Mouse (Mus musculus) liver, adult 2 months (tissue): ENCODE results near the gene Gnb1. TPM values are rescaled to one million over a fixed set of nuclear protein-coding genes. Genes with fewer than 3 reads are reported as not detected.

Source experiments
- DNase-seq: peaks from one replicate; pipeline ENCODE4 v3.0.0-alpha.2; 2011; ENCODE audit warnings: low read depth, low spot score; ENCODE audit errors: extremely low read depth
- H3K27ac ChIP-seq: fragments of 200-500 bp; replicated peaks from 2 replicates; pipeline ENCODE4 v1.5.1; 2012; ENCODE audit warnings: low read depth, mild to moderate bottlenecking, control low read depth, inconsistent platforms, low read length; ENCODE audit not compliant: insufficient read depth
- H3K27me3 ChIP-seq: fragments of 200-500 bp; 2 replicates; pipeline ENCODE4 v1.6.1; 2012; ENCODE audit warnings: mild to moderate bottlenecking, moderate library complexity, low read length, inconsistent platforms; ENCODE audit not compliant: control insufficient read depth, insufficient read depth
- H3K36me3 ChIP-seq: fragments of 200-500 bp; 2 replicates; pipeline ENCODE4 v1.6.1; 2012; ENCODE audit warnings: low read length, inconsistent platforms; ENCODE audit not compliant: control insufficient read depth, insufficient read depth
- H3K4me1 ChIP-seq: fragments of 200-500 bp; 2 replicates; pipeline ENCODE4 v1.6.1; 2011; ENCODE audit warnings: low read length; ENCODE audit not compliant: control insufficient read depth, insufficient read depth
- H3K4me3 ChIP-seq: fragments of 200-500 bp; 2 replicates; pipeline ENCODE4 v1.5.1; 2011; ENCODE audit warnings: low read depth, mild to moderate bottlenecking, control low read depth, low read length, moderate library complexity; ENCODE audit not compliant: insufficient read depth
- H3K79me2 ChIP-seq: fragments of 200-500 bp; 2 replicates; pipeline ENCODE4 v1.6.1; 2012; ENCODE audit warnings: inconsistent platforms, mild to moderate bottlenecking, low read length, moderate library complexity; ENCODE audit not compliant: control insufficient read depth, insufficient read depth
- H3K9ac ChIP-seq: fragments of 200-500 bp; 2 replicates; pipeline ENCODE4 v1.6.1; 2012; ENCODE audit warnings: low read depth, mild to moderate bottlenecking, control low read depth, inconsistent platforms, low read length
- CTCF ChIP-seq: fragments of 200-500 bp; IDR thresholded peaks from 2 replicates; pipeline ENCODE4 v1.5.1; 2011; ENCODE audit warnings: low read depth, low read length, control low read depth
- POLR2A ChIP-seq: fragments of 200-500 bp; IDR thresholded peaks from 2 replicates; pipeline ENCODE4 v1.6.1; 2011; ENCODE audit warnings: low read length, control low read depth; ENCODE audit not compliant: insufficient read depth; ENCODE audit errors: extremely low read depth
- WGBS: fragments of 180-500 bp; shearing (Covaris S2); methylation state at CpG from one replicate; pipeline ENCODE4 v1.1.7; 2018; 5-methylcytosine and 5-hydroxymethylcytosine counted together
- polyA plus RNA-seq: library from polyadenylated mRNA; depleted of rRNA; stranded (reverse); fragments of >200 nt; gene quantifications from 2 replicates; pipeline ENCODE4 v1.2.3, GENCODE M21; 2012
- total RNA-seq: library from RNA; depleted of rRNA; stranded (reverse); fragments of >200 nt; gene quantifications from 2 replicates; pipeline ENCODE4 v1.2.3, GENCODE M21; 2014

The Gnb1 gene
- total and polyA plus RNA-seq, 2 experiments, result 26.5 to 143 TPM

DNA sequence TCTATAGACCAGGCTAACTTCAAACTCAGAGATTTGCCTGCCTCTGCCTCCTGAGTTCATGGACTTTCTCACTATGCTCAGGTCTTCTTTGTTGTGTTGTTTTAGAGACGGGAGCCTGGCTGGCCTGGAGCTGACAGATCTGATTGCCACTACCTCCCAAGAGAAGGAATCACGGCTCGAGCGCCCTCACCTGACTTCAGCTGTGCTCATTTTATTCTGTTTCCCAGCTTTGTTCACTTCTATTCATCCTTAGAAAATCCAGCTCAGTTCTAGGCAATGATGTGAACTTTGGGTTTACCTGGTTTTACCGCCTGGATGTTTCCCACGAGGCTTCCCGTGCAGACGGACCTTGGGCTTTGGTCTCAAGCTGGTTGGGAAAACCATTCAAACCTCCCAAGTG, 84.4 kb downstream of the Gnb1 start:
- peaks cover 7% of the 10 kb centered on the region for H3K36me3 ChIP-seq
- peaks cover 30% of the 10 kb centered on the region; the same call in 1 of the 2 replicates for H3K79me2 ChIP-seq
- H3K4me1 ChIP-seq, result peaks cover 55% of the 10 kb centered on the region
- DNase-seq, result peak; percentile 71
- TF ChIP-seq POLR2A (no peak), CTCF (no peak)
- H3K9ac ChIP-seq, result no peak overlapping the region
- H3K27me3 ChIP-seq, result no peaks in the 10 kb centered on the region
- H3K27ac ChIP-seq, result peak overlapping the region; percentile 59
- WGBS, result 25% methylated on average over 8 of the region's 8 CpGs
- H3K4me3 ChIP-seq, result no peak overlapping the region

DNA sequence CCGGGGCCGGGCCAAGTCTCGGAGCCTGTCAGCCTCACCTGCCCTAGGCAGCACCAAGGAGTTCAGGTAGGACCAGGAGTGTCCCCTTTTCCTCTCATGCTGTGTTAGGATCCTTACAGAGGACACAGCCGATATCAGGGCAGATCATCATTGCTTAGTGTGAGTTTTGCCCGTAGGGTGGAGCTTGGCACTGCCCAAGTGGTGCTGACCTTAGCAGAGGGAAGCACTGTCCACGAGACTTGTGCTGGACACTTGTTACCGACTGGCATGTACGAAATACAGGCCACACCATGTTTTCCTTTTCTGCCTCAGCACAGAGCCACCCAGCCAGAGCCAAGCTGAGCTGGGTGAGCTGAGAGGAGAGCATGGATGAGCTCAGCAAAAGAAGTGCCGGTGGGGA, 86.0 kb downstream of the Gnb1 start:
- Histone ChIP-seq H3K79me2 (peaks cover 21% of the 10 kb centered on the region; the same call in 1 of the 2 replicates), H3K27me3 (no peaks in the 10 kb centered on the region), H3K4me1 (peaks cover 44% of the 10 kb centered on the region), H3K9ac (peak overlapping the region; percentile 58), H3K36me3 (peaks cover 10% of the 10 kb centered on the region), H3K4me3 (no peak overlapping the region), H3K27ac (peak overlapping the region; percentile 89)
- peak; percentile 99 for DNase-seq
- WGBS, result 31% methylated on average over 9 of the region's 9 CpGs
- TF ChIP-seq CTCF (no peak), POLR2A (no peak)

DNA sequence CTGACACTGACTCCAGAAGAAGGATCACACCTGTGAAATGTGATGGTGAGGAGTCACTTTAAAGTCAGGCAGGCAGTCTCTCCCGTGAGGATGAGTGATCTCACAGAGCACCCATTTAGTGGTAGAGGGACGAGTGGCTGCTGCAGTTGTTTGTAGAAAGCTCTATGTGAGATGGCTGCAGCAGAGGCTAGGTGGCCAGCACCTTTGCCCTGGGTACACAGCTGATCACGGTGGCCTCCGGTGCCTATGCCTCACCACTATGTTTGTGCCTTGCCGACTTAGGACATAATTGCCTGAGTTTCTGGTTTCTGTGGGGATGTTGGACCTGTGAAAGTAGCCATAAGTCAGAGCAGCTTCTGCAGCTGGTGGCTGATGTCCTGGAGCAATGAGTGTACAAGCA, 86.6 kb downstream of the Gnb1 start:
- DNase-seq, result peak; percentile 79
- Histone ChIP-seq H3K27me3 (no peaks in the 10 kb centered on the region), H3K4me3 (no peak overlapping the region), H3K9ac (peak overlapping the region; percentile 32), H3K79me2 (peaks cover 18% of the 10 kb centered on the region; the same call in 1 of the 2 replicates), H3K27ac (peak overlapping the region; percentile 89), H3K36me3 (peaks cover 12% of the 10 kb centered on the region), H3K4me1 (peaks cover 41% of the 10 kb centered on the region)
- whole genome bisulfite sequencing, result 14% methylated on average over 5 of the region's 5 CpGs
- TF ChIP-seq POLR2A (no peak), CTCF (no peak)

GRCm38 (mm10) chr4:155578336-155579125, 87.4 kb downstream of the Gnb1 start:
- peak overlapping the region; percentile 89 for H3K27ac ChIP-seq
- peak; percentile 91 for DNase-seq

GRCm38 (mm10) chr4:155580420-155580819, 89.3 kb downstream of the Gnb1 start:
- TF ChIP-seq POLR2A (no peak), CTCF (peak; percentile 72)
- peaks cover 24% of the 10 kb centered on the region for H3K4me1 ChIP-seq
- no peaks in the 10 kb centered on the region for H3K27me3 ChIP-seq
- no peak overlapping the region for H3K9ac ChIP-seq
- H3K27ac ChIP-seq, result no peak overlapping the region
- no peak overlapping the region for H3K4me3 ChIP-seq
- H3K36me3 ChIP-seq, result peaks cover 35% of the 10 kb centered on the region
- 58% methylated on average over 1 of the region's 1 CpGs for WGBS
- H3K79me2 ChIP-seq, result peaks cover 4% of the 10 kb centered on the region; the same call in 1 of the 2 replicates
- DNase-seq, result no peak

More at GRCm38 (mm10) chr4:155578336-155579125, 87.4 kb downstream of the Gnb1 start:
- H3K4me3 ChIP-seq, result no peak overlapping the region
- 18% methylated on average over 7 of the region's 7 CpGs for WGBS
- H3K79me2 ChIP-seq, result peaks cover 11% of the 10 kb centered on the region; the same call in 1 of the 2 replicates
- peak overlapping the region; percentile 39 for H3K9ac ChIP-seq
- no peaks in the 10 kb centered on the region for H3K27me3 ChIP-seq
- peaks cover 18% of the 10 kb centered on the region for H3K36me3 ChIP-seq
- TF ChIP-seq CTCF (no peak), POLR2A (no peak)
- peaks cover 35% of the 10 kb centered on the region for H3K4me1 ChIP-seq
